Mouse (Mus musculus) embryo, embryonic 10 days (tissue): ENCODE data around the gene Plac1.

Experiments used
- DNase-seq: peaks from one replicate; pipeline ENCODE4 v3.0.0-alpha.2; 2015; ENCODE audit warnings: low spot score

Plac1 gene

GRCm38 (mm10) chrX:53197681-53198080 lies 42.2 kb downstream of the Plac1 start:
- no peak for DNase-seq

GRCm38 (mm10) chrX:53196392-53196791 lies 43.5 kb downstream of the Plac1 start:
- peak; percentile 55 for DNase-seq

GRCm38 (mm10) chrX:53188692-53189091 lies 51.2 kb downstream of the Plac1 start:
- no peak for DNase-seq

- no peak for DNase-seq
These were observed 60.1 kb downstream of the Plac1 start for GRCm38 (mm10) chrX:53179801-53180200.

- no peak for DNase-seq
These were observed 63.6 kb downstream of the Plac1 start for GRCm38 (mm10) chrX:53176296-53176695.

- no peak for DNase-seq
These were observed 71.3 kb downstream of the Plac1 start for GRCm38 (mm10) chrX:53168623-53169022.

GRCm38 (mm10) chrX:53166901-53167525 lies 72.9 kb downstream of the Plac1 start:
- DNase-seq: peak; percentile 20

GRCm38 (mm10) chrX:53166251-53166900 lies 73.5 kb downstream of the Plac1 start:
- DNase-seq: peak; percentile 39

- peak; percentile 5 for DNase-seq
These were observed 77.3 kb downstream of the Plac1 start for GRCm38 (mm10) chrX:53162589-53162988.

GRCm38 (mm10) chrX:53161583-53161982 lies 78.3 kb downstream of the Plac1 start:
- DNase-seq: peak; percentile 9

GRCm38 (mm10) chrX:53161115-53161514 lies 78.8 kb downstream of the Plac1 start:
- DNase-seq: peak; percentile 6

- no peak for DNase-seq
These were observed 91.9 kb downstream of the Plac1 start for GRCm38 (mm10) chrX:53148039-53148438.

- DNase-seq: no peak
These were observed 93.5 kb downstream of the Plac1 start for GRCm38 (mm10) chrX:53146389-53146917.

GRCm38 (mm10) chrX:53139641-53140040 lies 100.3 kb downstream of the Plac1 start:
- no peak for DNase-seq

GRCm38 (mm10) chrX:53137066-53137465 lies 102.8 kb downstream of the Plac1 start:
- DNase-seq: no peak

- DNase-seq: no peak
These were observed 110.4 kb downstream of the Plac1 start for GRCm38 (mm10) chrX:53129501-53129900.

GRCm38 (mm10) chrX:53126492-53127033 lies 113.3 kb downstream of the Plac1 start:
- no peak for DNase-seq

- DNase-seq: peak; percentile 51
These were observed 114.0 kb downstream of the Plac1 start for GRCm38 (mm10) chrX:53125838-53126467.

- no peak for DNase-seq
These were observed 116.3 kb downstream of the Plac1 start for GRCm38 (mm10) chrX:53123562-53123961.

GRCm38 (mm10) chrX:53118631-53119030 lies 121.3 kb downstream of the Plac1 start:
- no peak for DNase-seq

GRCm38 (mm10) chrX:53118019-53118418 lies 121.9 kb downstream of the Plac1 start:
- no peak for DNase-seq

GRCm38 (mm10) chrX:53114994-53115393 lies 124.9 kb downstream of the Plac1 start:
- DNase-seq: no peak

GRCm38 (mm10) chrX:53110142-53110541 lies 129.8 kb downstream of the Plac1 start:
- no peak for DNase-seq
